Mouse (Mus musculus): Measurements from ENCODE around the gene Ephb2.

GRCm38 (mm10) chr4:136600536-136600935 lies 235.3 kb downstream of the Ephb2 start:
- no peak for TF ChIP-seq CTCF (IDR thresholded peaks at IDR 0.05; ENCODE audit: control insufficient read depth, insufficient read depth, insufficient read length)
- TF ChIP-seq CEBPB (IDR thresholded peaks at IDR 0.05; ENCODE audit: low read depth) = no peak
- no peak for TF ChIP-seq MYOD1 (IDR thresholded peaks at IDR 0.05; ENCODE audit: control insufficient read depth, insufficient read length, low read depth)

Data from C2C12 (cell line).